Mouse (Mus musculus): Measurements from ENCODE around the gene 5830473C10Rik.

- TF ChIP-seq GATA1 (IDR thresholded peaks at IDR 0.05; ENCODE audit: low read length) (no peak), TAL1 (IDR thresholded peaks at IDR 0.05; ENCODE audit: low read length) (no peak)
Observed at GRCm38 (mm10) chr5:90565205-90565604, 4.3 kb downstream of the 5830473C10Rik start.

Data from erythroblast, embryonic 14.5 days (primary cell).